Mouse (Mus musculus) stomach, embryonic 14.5 days (tissue): ENCODE results near the gene Ifrd1. TPM values are rescaled to one million over a fixed set of nuclear protein-coding genes. Genes with fewer than 3 reads are reported as not detected.
A peak's percentile ranks its signal among the peaks of the same experiment; 100 is the strongest.
"Not testable (repeated sequence)": the region's sequence is repeated elsewhere in the genome, so short reads cannot be mapped to it uniquely, and the experiment has no call there.

Experiments
- ATAC-seq: fragments of 200-750 bp; cut with Nextera tagmentation; 2 replicates; pipeline ENCODE4 v1.8.0; 2017; ENCODE audit warnings: low read depth, moderate TSS enrichment; ENCODE audit not compliant: insufficient number of reproducible peaks, insufficient read depth, low FRiP score
- H3K27ac ChIP-seq: fragments of 300-500 bp; sonication (generic); 2 replicates; pipeline ENCODE4 v1.5.1; 2014; ENCODE audit warnings: mild to moderate bottlenecking, low read length, moderate library complexity, mixed read lengths
- H3K27me3 ChIP-seq: fragments of 300-500 bp; sonication (generic); 2 replicates; pipeline ENCODE4 v1.6.1; 2014; ENCODE audit warnings: low read length, control low read depth, mixed read lengths; ENCODE audit not compliant: control insufficient read depth, insufficient read depth
- H3K36me3 ChIP-seq: fragments of 300-500 bp; sonication (generic); 2 replicates; pipeline ENCODE4 v1.6.1; 2014; ENCODE audit warnings: mild to moderate bottlenecking, control low read depth, low read length, moderate library complexity, mixed read lengths; ENCODE audit not compliant: control insufficient read depth, insufficient read depth
- H3K4me1 ChIP-seq: fragments of 300-500 bp; sonication (generic); 2 replicates; pipeline ENCODE4 v1.6.1; 2014; ENCODE audit warnings: low read length, control low read depth, mixed read lengths; ENCODE audit not compliant: control insufficient read depth, insufficient read depth
- H3K4me2 ChIP-seq: fragments of 300-500 bp; sonication (generic); replicated peaks from 2 replicates; pipeline ENCODE4 v1.6.1; 2014; ENCODE audit warnings: low read depth, low read length, control low read depth
- H3K4me3 ChIP-seq: fragments of 300-500 bp; sonication (generic); 2 replicates; pipeline ENCODE4 v1.5.1; 2014; ENCODE audit warnings: low read depth, low read length, control low read depth
- H3K9ac ChIP-seq: fragments of 300-500 bp; sonication (generic); replicated peaks from 2 replicates; pipeline ENCODE4 v1.6.1; 2014; ENCODE audit warnings: low read depth, mild to moderate bottlenecking, control low read depth, low read length, moderate library complexity, mixed read lengths
- H3K9me3 ChIP-seq: fragments of 300-500 bp; sonication (generic); 2 replicates; pipeline ENCODE4 v1.6.1; 2016; ENCODE audit warnings: low read depth, low read length, control low read depth; ENCODE audit not compliant: control insufficient read depth
- WGBS: fragments of 180-500 bp; shearing (Covaris S2); extraction: QIAGEN DNeasy Blood & Tissue Kit; methylation state at CpG from one replicate; pipeline ENCODE4 v1.1.7; 2014; 5-methylcytosine and 5-hydroxymethylcytosine counted together
- polyA plus RNA-seq: library from polyadenylated mRNA; unstranded; fragments of >200 nt; fragmentation: Nextera tagmentation; extraction: Ambion mirVana; gene quantifications from 2 replicates; pipeline ENCODE4 v1.2.1, GENCODE M21; 2014

Ifrd1 gene
- polyA plus RNA-seq, 1 experiment from 2014 or later, result 86.2 TPM

DNA sequence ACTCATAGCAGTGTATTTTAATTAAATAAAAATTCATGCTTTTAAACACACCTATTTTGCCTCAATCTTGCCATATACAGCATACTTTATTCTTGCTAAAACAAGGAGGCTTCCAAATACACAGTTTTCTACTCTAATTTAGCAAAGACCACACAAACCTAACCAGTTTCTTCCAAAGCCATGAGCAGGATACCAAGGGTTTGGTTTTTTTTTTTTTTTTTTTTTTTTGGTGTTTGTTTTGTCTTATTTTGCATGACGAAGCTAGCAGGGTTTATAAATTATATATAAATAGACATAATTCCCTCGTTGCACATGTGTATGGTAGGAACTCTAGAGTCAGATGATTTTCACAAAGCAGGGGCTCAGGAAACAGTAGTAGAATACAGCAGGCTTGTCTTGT is 72.1 kb downstream of the Ifrd1 start:
- no peaks in the 10 kb centered on the region for H3K9me3 ChIP-seq
- no peak overlapping the region for H3K4me2 ChIP-seq
- no peaks in the 10 kb centered on the region for H3K36me3 ChIP-seq
- no peaks in the 10 kb centered on the region for H3K27me3 ChIP-seq
- H3K9ac ChIP-seq, result no peak overlapping the region
- no peaks in the 10 kb centered on the region for H3K4me1 ChIP-seq
- no peak overlapping the region for H3K4me3 ChIP-seq
- no peak for ATAC-seq
- no peak overlapping the region for H3K27ac ChIP-seq
- WGBS, result 46% methylated on average over 2 of the region's 2 CpGs

DNA sequence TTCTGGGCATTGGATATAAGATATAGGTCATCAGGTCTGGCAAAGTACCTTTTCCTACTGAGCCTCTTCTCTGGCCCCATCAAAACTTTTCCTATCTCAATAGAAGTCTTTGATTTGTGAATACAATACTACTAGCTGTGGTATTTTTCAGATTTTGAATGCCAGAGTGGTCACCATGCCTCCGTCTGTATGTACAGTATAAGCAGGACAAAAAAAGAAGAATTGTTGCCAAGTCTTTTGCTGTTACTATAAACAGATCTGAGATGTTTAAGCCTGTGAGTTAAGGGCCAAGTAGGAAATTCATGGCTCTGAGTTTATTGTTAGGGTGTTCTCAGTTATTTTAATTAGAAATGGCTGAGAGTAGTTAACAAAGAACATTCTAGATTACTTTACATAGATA is 73.1 kb downstream of the Ifrd1 start:
- not testable (repeated sequence) for ATAC-seq, H3K4me2 ChIP-seq
- WGBS, result 30% methylated on average over 1 of the region's 1 CpGs

DNA sequence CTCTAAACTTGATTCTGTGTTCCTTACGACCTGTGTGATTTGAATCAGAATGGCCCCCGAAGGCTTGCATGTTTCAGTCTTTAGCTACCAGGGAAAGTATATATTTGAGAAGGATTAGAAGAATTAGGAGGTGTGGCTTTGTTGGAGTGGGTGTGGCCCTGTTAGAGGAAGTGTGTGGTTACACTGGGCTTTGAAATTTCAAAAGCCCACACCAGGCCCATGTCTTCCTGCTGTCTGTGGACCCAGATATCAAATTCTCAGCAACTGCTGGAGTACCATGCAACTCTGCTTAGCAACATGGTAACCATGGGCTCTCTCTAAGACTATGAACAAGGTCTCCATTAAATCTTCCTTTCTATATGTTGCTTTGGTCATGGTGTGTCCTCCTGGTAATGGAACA is 76.7 kb downstream of the Ifrd1 start:
- no peak overlapping the region for H3K4me2 ChIP-seq
- 69% methylated on average over 2 of the region's 2 CpGs for WGBS

More for the DNA sequence above, 73.1 kb downstream of the Ifrd1 start:
- H3K4me1 ChIP-seq, H3K4me3 ChIP-seq, H3K36me3 ChIP-seq, H3K27ac ChIP-seq, H3K27me3 ChIP-seq, H3K9me3 ChIP-seq, H3K9ac ChIP-seq: not testable (repeated sequence)

GRCm38 (mm10) chr12:40169675-40170074 is 78.6 kb downstream of the Ifrd1 start:
- H3K9me3 ChIP-seq, result no peaks in the 10 kb centered on the region
- H3K36me3 ChIP-seq, result no peaks in the 10 kb centered on the region
- no peak overlapping the region for H3K4me2 ChIP-seq
- H3K27ac ChIP-seq, result no peak overlapping the region
- no peaks in the 10 kb centered on the region for H3K27me3 ChIP-seq
- WGBS, result 91% methylated on average over 1 of the region's 1 CpGs
- no peaks in the 10 kb centered on the region for H3K4me1 ChIP-seq
- ATAC-seq, result no peak
- no peak overlapping the region for H3K9ac ChIP-seq
- no peak overlapping the region for H3K4me3 ChIP-seq

More for the DNA sequence above, 76.7 kb downstream of the Ifrd1 start:
- Histone ChIP-seq H3K36me3 (no peaks in the 10 kb centered on the region), H3K27me3 (no peaks in the 10 kb centered on the region), H3K4me1 (no peaks in the 10 kb centered on the region), H3K27ac (no peak overlapping the region), H3K4me3 (no peak overlapping the region), H3K9me3 (no peaks in the 10 kb centered on the region), H3K9ac (no peak overlapping the region)
- ATAC-seq, result no peak

DNA sequence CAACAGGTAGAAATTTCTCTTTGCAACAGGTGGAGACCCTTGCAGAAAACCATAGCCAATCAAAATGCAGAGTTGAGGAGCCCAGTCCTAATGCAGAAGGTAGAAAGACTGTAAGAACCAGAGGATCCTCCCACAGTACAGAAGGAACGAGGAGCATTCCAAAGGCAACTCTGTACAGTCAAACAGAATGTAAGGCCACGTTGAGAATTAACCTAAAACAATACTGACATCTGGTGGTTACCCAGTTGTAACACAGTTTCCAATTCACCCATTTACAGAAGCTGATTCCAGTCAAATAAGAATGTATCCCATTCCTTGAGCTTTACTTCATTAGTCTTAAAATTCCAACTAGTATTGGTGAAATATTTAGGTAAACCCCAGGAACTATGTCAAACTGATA is 83.7 kb downstream of the Ifrd1 start:
- Histone ChIP-seq H3K27me3 (no peaks in the 10 kb centered on the region), H3K4me2 (no peak overlapping the region), H3K36me3 (no peaks in the 10 kb centered on the region), H3K4me3 (no peak overlapping the region), H3K27ac (no peak overlapping the region), H3K4me1 (no peaks in the 10 kb centered on the region), H3K9me3 (no peaks in the 10 kb centered on the region), H3K9ac (no peak overlapping the region)
- peak; percentile 33; the same call in 1 of the 2 replicates for ATAC-seq
- WGBS, result 3% methylated on average over 2 of the region's 2 CpGs

DNA sequence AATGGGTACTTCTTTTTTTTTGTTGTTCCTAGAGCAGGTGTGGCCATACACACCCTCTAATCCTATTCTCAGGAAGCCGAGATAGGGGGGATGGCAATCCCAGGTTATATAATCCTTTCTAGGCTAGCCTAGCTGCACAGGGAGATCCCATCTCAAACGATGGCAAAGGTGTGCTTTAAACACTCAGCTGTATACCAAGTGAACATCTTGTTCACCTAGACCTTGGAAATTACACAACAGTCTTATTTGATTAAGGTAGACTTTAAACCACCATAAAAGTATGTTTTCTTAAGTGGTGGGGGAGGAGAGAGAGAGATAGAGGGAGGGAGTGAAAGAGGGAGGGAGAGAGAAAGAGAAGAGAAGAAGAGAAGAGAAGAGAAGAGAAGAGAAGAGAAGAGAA is 87.5 kb downstream of the Ifrd1 start:
- ATAC-seq, result no peak
- H3K27ac ChIP-seq, result no peak overlapping the region
- no peaks in the 10 kb centered on the region for H3K27me3 ChIP-seq

DNA sequence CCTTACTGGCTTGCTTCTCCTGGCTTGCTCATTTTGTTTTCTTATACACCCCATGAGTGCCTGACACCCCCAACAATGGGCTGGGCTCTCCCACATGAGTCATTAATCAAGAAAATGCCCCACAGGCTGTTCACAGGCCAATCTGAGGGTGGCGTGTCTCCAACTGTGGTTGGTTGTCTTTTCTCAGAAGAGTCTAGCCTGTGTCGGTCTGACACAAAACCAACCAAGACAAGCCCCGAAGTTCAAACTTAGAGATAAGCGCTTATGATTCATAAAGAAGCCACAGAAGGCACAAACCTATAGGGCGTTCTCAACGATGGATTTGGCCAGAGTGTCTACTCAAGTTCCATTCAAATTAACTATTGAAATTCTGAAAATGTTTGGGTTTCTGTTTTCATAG is 94.1 kb downstream of the Ifrd1 start:
- H3K9ac ChIP-seq, result no peak overlapping the region
- H3K4me3 ChIP-seq, result no peak overlapping the region
- no peak overlapping the region for H3K27ac ChIP-seq
- no peak for ATAC-seq
- no peaks in the 10 kb centered on the region for H3K36me3 ChIP-seq
- H3K4me2 ChIP-seq, result no peak overlapping the region
- no peaks in the 10 kb centered on the region for H3K27me3 ChIP-seq
- WGBS, result 89% methylated on average over 6 of the region's 6 CpGs
- no peaks in the 10 kb centered on the region for H3K9me3 ChIP-seq
- no peaks in the 10 kb centered on the region for H3K4me1 ChIP-seq

More for the DNA sequence above, 87.5 kb downstream of the Ifrd1 start:
- H3K9ac ChIP-seq, result no peak overlapping the region
- no peaks in the 10 kb centered on the region for H3K36me3 ChIP-seq
- no peak overlapping the region for H3K4me2 ChIP-seq
- H3K9me3 ChIP-seq, result no peaks in the 10 kb centered on the region
- 61% methylated on average over 2 of the region's 2 CpGs for WGBS
- H3K4me1 ChIP-seq, result no peaks in the 10 kb centered on the region
- H3K4me3 ChIP-seq, result no peak overlapping the region

- no peak for ATAC-seq
- Histone ChIP-seq H3K4me2 (no peak overlapping the region), H3K4me1 (no peaks in the 10 kb centered on the region), H3K4me3 (no peak overlapping the region), H3K27ac (no peak overlapping the region), H3K36me3 (no peaks in the 10 kb centered on the region), H3K9ac (no peak overlapping the region), H3K27me3 (no peaks in the 10 kb centered on the region), H3K9me3 (no peaks in the 10 kb centered on the region)
- WGBS, result 79% methylated on average over 8 of the region's 8 CpGs
Measured at GRCm38 (mm10) chr12:40152353-40153069, 95.8 kb downstream of the Ifrd1 start.
